Mouse (Mus musculus) embryonic facial prominence, embryonic 12.5 days (tissue): Measurements from ENCODE around the gene Gm4070. TPM values are rescaled to one million over a fixed set of nuclear protein-coding genes. Genes with fewer than 3 reads are reported as not detected.
"Not testable (repeated sequence)": the region's sequence is repeated elsewhere in the genome, so short reads cannot be mapped to it uniquely, and the experiment has no call there.

Source experiments
- ATAC-seq: fragments of 200-750 bp; cut with Nextera tagmentation; 2 replicates; pipeline ENCODE4 v1.8.0; 2017; ENCODE audit not compliant: insufficient number of reproducible peaks, insufficient read depth, low FRiP score, low TSS enrichment
- H3K27ac ChIP-seq: fragments of 300-500 bp; sonication (generic); 2 replicates; pipeline ENCODE4 v1.5.1; 2016; ENCODE audit warnings: mild to moderate bottlenecking
- H3K27me3 ChIP-seq: fragments of 300-500 bp; sonication (generic); 2 replicates; pipeline ENCODE4 v1.6.1; 2016; ENCODE audit warnings: mild to moderate bottlenecking, moderate library complexity
- H3K36me3 ChIP-seq: fragments of 300-500 bp; sonication (generic); 2 replicates; pipeline ENCODE4 v1.6.1; 2016; ENCODE audit warnings: mild to moderate bottlenecking
- H3K4me1 ChIP-seq: fragments of 300-500 bp; sonication (generic); 2 replicates; pipeline ENCODE4 v1.6.1; 2016
- H3K4me2 ChIP-seq: fragments of 300-500 bp; sonication (generic); replicated peaks from 2 replicates; pipeline ENCODE4 v1.6.1; 2016; ENCODE audit warnings: mild to moderate bottlenecking, moderate library complexity
- H3K4me3 ChIP-seq: fragments of 300-500 bp; sonication (generic); 2 replicates; pipeline ENCODE4 v1.5.1; 2016; ENCODE audit warnings: mild to moderate bottlenecking
- H3K9ac ChIP-seq: fragments of 300-500 bp; sonication (generic); 2 replicates; pipeline ENCODE4 v1.6.1; 2016; ENCODE audit warnings: mild to moderate bottlenecking, moderate library complexity
- H3K9me3 ChIP-seq: fragments of 300-500 bp; sonication (generic); 2 replicates; pipeline ENCODE4 v1.6.1; 2016; ENCODE audit warnings: mild to moderate bottlenecking, moderate library complexity
- WGBS: fragments of 180-500 bp; shearing (Covaris S2); methylation state at CpG from one replicate; pipeline ENCODE4 v1.1.7; 2016; 5-methylcytosine and 5-hydroxymethylcytosine counted together
- polyA plus RNA-seq: library from polyadenylated mRNA; unstranded; fragments of >200 nt; fragmentation: Nextera tagmentation; extraction: Ambion mirVana; gene quantifications from 2 replicates; pipeline ENCODE4 v1.2.1, GENCODE M21; 2016

The Gm4070 gene
- polyA plus RNA-seq = 0.33 TPM in 1 of 2 replicates, not detected in the other

- not testable (repeated sequence) for H3K4me3 ChIP-seq, H3K9me3 ChIP-seq, H3K27ac ChIP-seq, H3K4me1 ChIP-seq, H3K36me3 ChIP-seq, H3K9ac ChIP-seq, H3K27me3 ChIP-seq, ATAC-seq, H3K4me2 ChIP-seq
- WGBS = 63% methylated on average over 1 of the region's 1 CpGs
Measured at GRCm38 (mm10) chr7:105953812-105954211, at the start of gene Gm4070. TSS of gene Gm4070 (minus strand) at chr7:105953967.

DNA sequence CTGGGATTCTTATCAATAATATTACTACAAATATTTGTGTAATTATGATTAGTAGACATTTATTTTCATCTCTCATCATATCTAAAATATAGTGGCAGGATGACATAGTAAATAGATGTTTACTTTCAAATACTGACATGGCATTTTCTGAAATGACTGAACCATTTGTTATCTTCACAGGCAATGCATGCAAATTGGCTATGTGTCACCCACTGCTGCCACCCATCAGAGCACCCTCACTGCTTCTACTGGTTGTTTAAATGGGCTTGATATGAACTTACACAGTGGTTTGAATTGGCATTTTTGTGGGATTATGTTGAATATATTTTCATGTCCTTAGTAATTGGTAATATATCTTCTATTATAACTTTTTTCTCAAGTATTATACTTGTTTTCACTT is 773 bp upstream of the Gm4070 start:
- not testable (repeated sequence) for H3K4me3 ChIP-seq, H3K36me3 ChIP-seq, H3K9me3 ChIP-seq, H3K4me2 ChIP-seq, ATAC-seq, H3K9ac ChIP-seq, H3K27ac ChIP-seq, H3K4me1 ChIP-seq, H3K27me3 ChIP-seq

DNA sequence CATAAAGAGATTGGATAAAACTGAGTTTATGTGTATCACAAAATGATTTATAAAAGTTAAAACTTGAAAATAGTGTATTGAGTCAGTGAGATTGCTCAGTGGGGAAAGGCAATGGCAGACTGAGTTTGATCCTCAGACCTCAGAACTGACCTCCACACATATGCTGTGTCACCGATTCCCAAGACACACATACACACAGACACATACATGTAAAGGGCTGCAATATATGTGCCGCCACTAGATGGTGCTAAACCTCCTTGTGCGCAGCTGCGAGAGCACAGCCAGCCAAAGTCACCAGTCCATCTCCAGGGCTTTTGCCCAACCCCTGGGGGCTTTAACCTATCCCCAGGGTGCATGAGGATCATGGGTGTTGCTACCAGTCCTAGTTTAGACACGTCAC is 1.4 kb downstream of the Gm4070 start:
- H3K36me3 ChIP-seq, H3K9me3 ChIP-seq, H3K27ac ChIP-seq, H3K4me2 ChIP-seq, H3K4me3 ChIP-seq, H3K4me1 ChIP-seq, ATAC-seq, H3K27me3 ChIP-seq, H3K9ac ChIP-seq: not testable (repeated sequence)
- no CpG with 5 or more reads among the region's 5 CpGs for WGBS

DNA sequence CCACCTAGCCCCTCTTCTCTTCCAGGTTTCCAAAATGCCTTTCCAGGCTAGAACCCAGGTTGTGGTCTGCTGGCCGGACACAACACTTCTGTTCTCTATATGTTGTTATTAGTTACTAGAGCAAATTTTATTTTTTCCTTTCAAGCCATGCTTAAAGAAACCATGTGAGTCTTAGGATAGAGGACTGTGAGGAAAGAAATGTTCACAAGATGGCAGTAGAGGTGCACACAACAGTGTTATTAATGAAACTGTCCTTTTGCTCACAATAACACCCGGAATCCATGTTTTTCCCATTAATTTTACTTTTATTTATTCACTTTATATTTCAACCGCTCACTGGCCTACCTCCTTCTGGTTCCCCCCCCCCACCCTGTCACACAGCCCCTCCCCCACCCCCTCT is 8.5 kb downstream of the Gm4070 start:
- H3K27ac ChIP-seq, H3K36me3 ChIP-seq: not testable (repeated sequence)
- 100% methylated on average over 1 of the region's 3 CpGs for WGBS

DNA sequence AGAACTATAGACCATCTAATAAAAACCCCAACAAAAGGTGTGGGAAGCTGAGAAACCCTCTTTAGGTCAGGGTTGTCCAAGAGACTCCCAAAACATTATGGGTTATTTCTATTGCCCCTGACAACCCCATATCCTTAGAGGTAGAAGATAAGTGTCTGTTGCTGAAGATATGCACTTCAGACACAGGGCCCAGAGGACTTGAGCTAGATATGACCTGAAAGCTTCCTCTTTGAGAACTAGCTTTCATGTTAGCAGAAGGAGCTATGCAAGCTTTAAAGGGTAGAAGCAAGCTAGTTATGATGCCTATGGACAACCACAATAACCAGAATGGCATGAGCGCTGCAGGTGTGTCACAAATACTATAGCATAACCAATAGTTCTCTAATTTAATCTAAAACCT is 21.6 kb downstream of the Gm4070 start:
- not testable (repeated sequence) for H3K4me2 ChIP-seq, H3K4me3 ChIP-seq, H3K27me3 ChIP-seq, H3K36me3 ChIP-seq, H3K4me1 ChIP-seq, ATAC-seq, H3K9ac ChIP-seq, H3K9me3 ChIP-seq, H3K27ac ChIP-seq
- WGBS = no CpG with 5 or more reads among the region's 1 CpGs

More for the DNA sequence above, 8.5 kb downstream of the Gm4070 start:
- H3K27me3 ChIP-seq, H3K4me1 ChIP-seq, H3K9me3 ChIP-seq, H3K9ac ChIP-seq, H3K4me2 ChIP-seq, H3K4me3 ChIP-seq, ATAC-seq: not testable (repeated sequence)

GRCm38 (mm10) chr7:105883588-105884336 is 70.0 kb downstream of the Gm4070 start:
- H3K9ac ChIP-seq, H3K4me1 ChIP-seq, H3K9me3 ChIP-seq, H3K4me2 ChIP-seq, H3K36me3 ChIP-seq, H3K4me3 ChIP-seq, H3K27ac ChIP-seq, H3K27me3 ChIP-seq, ATAC-seq: not testable (repeated sequence)
- WGBS = no CpG with 5 or more reads among the region's 2 CpGs

- not testable (repeated sequence) for H3K27me3 ChIP-seq, H3K36me3 ChIP-seq, ATAC-seq
Measured at GRCm38 (mm10) chr7:105879717-105880484, 73.9 kb downstream of the Gm4070 start.

DNA sequence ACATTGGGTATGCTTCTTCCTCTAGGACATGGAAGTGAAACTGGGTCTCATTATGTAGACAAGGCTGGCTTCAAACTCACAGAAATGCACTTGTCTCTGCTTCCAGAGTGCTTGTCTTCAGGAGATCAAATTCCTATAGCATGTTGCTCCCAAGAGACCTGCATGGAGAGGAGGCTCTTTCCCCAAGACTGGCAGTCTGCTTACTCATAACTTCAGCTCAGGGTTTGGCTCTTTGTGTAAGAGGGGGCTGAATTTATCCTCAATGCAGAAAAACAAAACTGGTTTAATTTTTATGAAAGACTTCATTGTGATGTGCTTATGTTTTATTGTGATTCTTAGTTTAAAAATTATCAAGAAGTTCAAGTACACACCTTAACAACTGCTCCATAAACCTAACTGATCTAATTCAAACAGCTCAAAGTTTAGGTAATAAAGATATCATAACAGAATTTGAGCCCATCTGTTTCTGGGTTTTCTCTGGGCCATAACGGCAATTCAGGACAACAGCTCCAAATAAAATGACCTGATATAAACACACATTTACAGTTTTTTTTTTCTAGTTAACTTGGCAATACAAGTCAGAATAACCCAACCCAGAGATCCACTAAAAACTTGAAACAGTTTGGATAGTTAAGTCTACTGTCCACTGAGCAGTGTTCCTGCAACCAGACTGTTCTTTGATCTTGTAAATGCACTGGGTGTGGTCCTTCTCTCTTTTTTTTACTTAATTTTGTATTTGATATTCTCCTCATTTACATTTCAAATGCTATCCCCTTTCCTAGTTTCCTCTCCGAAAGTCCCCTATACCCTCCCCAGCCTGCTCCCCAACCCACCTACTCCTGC is 97.8 kb downstream of the Gm4070 start:
- ATAC-seq, H3K9me3 ChIP-seq, H3K4me2 ChIP-seq, H3K27me3 ChIP-seq, H3K9ac ChIP-seq, H3K27ac ChIP-seq, H3K4me1 ChIP-seq, H3K4me3 ChIP-seq, H3K36me3 ChIP-seq: not testable (repeated sequence)
- no CpG with 5 or more reads among the region's 2 CpGs for WGBS

More at GRCm38 (mm10) chr7:105879717-105880484, 73.9 kb downstream of the Gm4070 start:
- not testable (repeated sequence) for H3K27ac ChIP-seq, H3K4me1 ChIP-seq, H3K4me3 ChIP-seq, H3K4me2 ChIP-seq, H3K9ac ChIP-seq, H3K9me3 ChIP-seq
- WGBS = 86% methylated on average over 1 of the region's 2 CpGs

Other genes with a start within 250 kb of the Gm4070 start
- gene Ilk, start 217.4 kb downstream of the Gm4070 start, polyA plus RNA-seq = 248 and 257 TPM in 2 replicates
- gene Rrp8, start 216.6 kb downstream of the Gm4070 start, polyA plus RNA-seq = 43.3 and 46.1 TPM in 2 replicates
- 175 TPM in 2 replicates for gene Taf10, start 209.6 kb downstream of the Gm4070 start, polyA plus RNA-seq
- 41.9 and 43.3 TPM in 2 replicates for gene Tpp1, start 201.7 kb downstream of the Gm4070 start, polyA plus RNA-seq
- gene Dchs1, start 166.3 kb downstream of the Gm4070 start, polyA plus RNA-seq = 27.3 and 28.5 TPM in 2 replicates
- gene Mrpl17, start 142.9 kb downstream of the Gm4070 start, polyA plus RNA-seq = 317 and 324 TPM in 2 replicates